Mouse (Mus musculus): ENCODE results near the gene Olfr516. TPM values are rescaled to one million over a fixed set of nuclear protein-coding genes. Genes with fewer than 3 reads are reported as not detected.
"Not testable (repeated sequence)": the region's sequence is repeated elsewhere in the genome, so short reads cannot be mapped to it uniquely, and the experiment has no call there.

Olfr516 gene
- total RNA-seq (2018; cell fraction: chromatin; rRNA removed), result not detected
- total RNA-seq (2018; cell fraction: cytosol; rRNA removed), result not detected
- total RNA-seq (2018; cell fraction: nucleus; rRNA removed), result not detected
- not detected in 3 replicates for polyA plus RNA-seq (2018)

DNA sequence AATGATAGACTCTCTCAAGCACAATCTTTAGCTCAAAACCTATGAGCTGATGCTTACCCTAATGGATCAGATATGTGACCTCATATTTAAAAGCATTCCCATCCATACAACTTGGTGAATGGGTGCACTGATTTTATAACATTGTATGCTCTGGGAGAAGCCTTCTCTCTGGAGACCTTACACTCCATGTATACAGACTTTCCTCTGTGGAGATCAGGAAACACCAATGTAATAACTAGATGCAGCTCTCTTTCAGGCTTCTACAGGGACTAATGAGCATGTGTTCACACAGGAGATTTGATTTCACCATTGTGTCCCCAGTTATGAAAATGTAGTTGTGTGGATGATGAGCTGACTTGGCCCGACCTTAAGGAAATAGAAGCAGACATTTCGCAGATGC lies at the start of gene Olfr516:
Olfr516 (minus strand) TSS at position 101 of the 400 bp plus-strand sequence.
- Histone ChIP-seq H3K27ac (no peak within 1 kb of the TSS), H3K36me3 (ENCODE audit: inconsistent target) (no peaks in the 10 kb centered on the region), H3K79me2 (ENCODE audit: inconsistent target) (no peaks in the 10 kb centered on the region), H3K4me3 (ENCODE audit: inconsistent target) (no peak within 1 kb of the TSS)
- 90% methylated on average over 2 of the region's 2 CpGs for WGBS (ENCODE audit: missing documents)

DNA sequence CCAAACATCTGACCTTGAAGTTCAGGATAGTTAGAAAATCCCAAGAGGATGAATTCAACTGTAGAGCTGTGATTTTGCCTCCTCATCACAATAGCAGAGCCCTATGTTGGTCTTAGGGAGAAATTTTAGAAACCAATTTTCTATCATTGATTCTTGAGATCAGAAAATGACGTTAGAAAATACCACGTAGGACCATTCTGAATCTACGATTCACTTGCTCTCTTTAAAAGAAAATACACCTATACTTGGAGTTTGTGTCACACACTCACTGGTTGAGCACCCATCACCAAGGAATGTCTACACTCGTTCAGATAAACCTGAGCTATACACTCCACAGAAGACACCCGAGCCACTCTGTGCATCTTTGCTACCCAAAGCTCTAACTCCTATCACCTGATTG lies 44.0 kb upstream of the Olfr516 start, which contains the start of gene Olfr519:
Olfr519 (minus strand) TSS at position 101 of the 400 bp plus-strand sequence.
- WGBS (ENCODE audit: missing documents), result 94% methylated on average over 5 of the region's 5 CpGs
- H3K27ac ChIP-seq, result no peak within 1 kb of the TSS
- no peaks in the 10 kb centered on the region for H3K79me2 ChIP-seq (ENCODE audit: inconsistent target)
- H3K4me3 ChIP-seq (ENCODE audit: inconsistent target), result no peak within 1 kb of the TSS
- no peaks in the 10 kb centered on the region for H3K36me3 ChIP-seq (ENCODE audit: inconsistent target)

DNA sequence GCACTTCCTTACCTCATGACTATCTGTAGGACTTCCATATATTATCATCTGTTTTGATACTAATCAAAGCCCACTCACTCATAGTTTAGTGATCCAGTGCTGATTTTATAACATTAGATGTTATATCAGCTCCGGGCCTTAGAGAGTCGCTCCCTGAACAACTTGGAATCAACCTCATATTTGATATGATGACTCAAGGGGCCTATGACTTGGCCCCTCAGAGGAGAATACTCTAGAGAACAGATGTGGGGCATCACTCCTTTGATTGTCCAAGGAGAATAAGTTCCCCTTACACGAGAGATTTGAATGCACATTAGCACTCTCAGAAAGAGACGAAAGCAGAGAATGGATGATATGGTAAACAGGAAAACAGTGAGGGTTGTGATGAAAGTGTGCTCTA lies 34.6 kb upstream of the Olfr516 start, which contains the start of gene Olfr518:
Olfr518 (minus strand) TSS at position 101 of the 400 bp plus-strand sequence.
- 72% methylated on average over 4 of the region's 4 CpGs for WGBS (ENCODE audit: missing documents)
- H3K27ac ChIP-seq, result no peak within 1 kb of the TSS
- H3K79me2 ChIP-seq (ENCODE audit: inconsistent target), result no peaks in the 10 kb centered on the region
- H3K4me3 ChIP-seq (ENCODE audit: inconsistent target), result no peak within 1 kb of the TSS
- no peaks in the 10 kb centered on the region for H3K36me3 ChIP-seq (ENCODE audit: inconsistent target)

DNA sequence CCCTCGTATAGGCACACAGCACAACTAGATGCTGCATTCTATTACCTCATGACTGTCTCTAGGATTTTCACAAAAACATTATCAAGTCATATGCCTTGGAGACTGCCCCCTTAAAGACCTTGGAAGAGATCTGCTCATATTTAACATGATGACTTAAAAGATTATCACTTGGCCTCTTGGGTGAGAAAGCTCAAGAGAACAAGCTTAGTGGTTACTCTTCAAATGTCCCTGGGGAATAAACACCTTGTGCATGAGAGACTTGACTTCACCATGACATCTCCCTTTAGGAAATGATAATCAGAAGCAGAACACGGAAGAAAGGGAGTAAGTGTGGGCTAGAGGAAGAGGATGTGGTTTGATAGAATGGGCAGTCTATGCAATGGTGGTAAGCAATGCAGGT lies 21.9 kb upstream of the Olfr516 start, which contains the start of gene Olfr517:
Olfr517 (minus strand) TSS at position 101 of the 400 bp plus-strand sequence.
- H3K79me2 ChIP-seq (ENCODE audit: inconsistent target), result no peaks in the 10 kb centered on the region
- no peaks in the 10 kb centered on the region for H3K36me3 ChIP-seq (ENCODE audit: inconsistent target)
- no peak within 1 kb of the TSS for H3K27ac ChIP-seq
- 59% methylated on average over 2 of the region's 2 CpGs for WGBS (ENCODE audit: missing documents)
- no peak within 1 kb of the TSS for H3K4me3 ChIP-seq (ENCODE audit: inconsistent target)

DNA sequence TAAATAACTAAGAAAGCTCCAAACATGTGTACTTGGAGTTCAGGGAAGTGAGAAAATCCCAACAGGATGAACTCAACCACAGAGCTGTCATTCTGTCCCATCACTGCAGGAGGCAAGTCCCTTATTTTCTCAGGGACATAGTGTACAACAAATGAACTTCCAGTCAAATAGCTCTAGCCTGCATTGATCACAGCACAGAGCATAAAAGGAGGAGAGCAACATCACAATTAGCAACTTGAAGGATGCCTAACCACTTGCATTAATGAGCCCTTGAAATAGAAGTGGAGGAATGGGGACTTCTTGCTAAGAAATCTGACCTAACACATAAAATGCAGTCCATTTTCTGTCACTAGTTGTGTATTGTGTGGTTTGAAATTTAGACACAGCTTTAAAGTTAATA lies 24.4 kb downstream of the Olfr516 start, which contains the start of gene Olfr514:
Olfr514 (minus strand) TSS at position 101 of the 400 bp plus-strand sequence.
- H3K79me2 ChIP-seq (ENCODE audit: inconsistent target), result no peaks in the 10 kb centered on the region
- no peak within 1 kb of the TSS for H3K27ac ChIP-seq
- no peak within 1 kb of the TSS for H3K4me3 ChIP-seq (ENCODE audit: inconsistent target)
- no peaks in the 10 kb centered on the region for H3K36me3 ChIP-seq (ENCODE audit: inconsistent target)

DNA sequence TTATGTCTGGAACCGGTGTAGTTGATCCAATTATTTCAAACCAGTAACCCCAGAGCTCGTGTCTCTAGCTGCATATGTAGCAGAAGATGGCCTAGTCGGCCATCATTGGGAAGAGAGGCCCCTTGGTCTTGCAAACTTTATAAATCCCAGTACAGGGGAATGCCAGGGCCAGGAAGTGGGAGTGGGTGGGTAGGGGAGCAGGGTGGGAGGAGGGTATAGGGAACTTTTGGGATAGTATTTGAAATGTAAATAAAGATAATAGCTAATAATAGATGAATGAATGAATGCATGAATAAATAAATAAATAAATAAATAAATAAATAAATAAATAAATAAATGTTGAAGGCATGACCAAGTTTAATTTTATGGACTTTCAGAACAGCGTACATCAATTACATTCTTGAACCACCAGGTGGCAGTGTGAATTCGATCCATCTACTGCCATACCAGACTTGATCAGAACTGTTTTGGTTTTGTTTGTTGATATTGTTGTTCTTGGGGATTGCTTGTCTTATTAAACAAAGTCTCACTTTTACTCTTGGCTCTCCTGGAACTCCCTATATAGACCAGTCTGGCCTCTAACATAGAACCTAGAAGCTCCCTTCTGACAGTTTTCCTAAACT lies 35.6 kb downstream of the Olfr516 start:
- not testable (repeated sequence) for H3K27ac ChIP-seq; H3K79me2 ChIP-seq (ENCODE audit: inconsistent target); H3K36me3 ChIP-seq (ENCODE audit: inconsistent target); H3K4me3 ChIP-seq (ENCODE audit: inconsistent target)
- 38% methylated on average over 5 of the region's 5 CpGs for WGBS (ENCODE audit: missing documents)

DNA sequence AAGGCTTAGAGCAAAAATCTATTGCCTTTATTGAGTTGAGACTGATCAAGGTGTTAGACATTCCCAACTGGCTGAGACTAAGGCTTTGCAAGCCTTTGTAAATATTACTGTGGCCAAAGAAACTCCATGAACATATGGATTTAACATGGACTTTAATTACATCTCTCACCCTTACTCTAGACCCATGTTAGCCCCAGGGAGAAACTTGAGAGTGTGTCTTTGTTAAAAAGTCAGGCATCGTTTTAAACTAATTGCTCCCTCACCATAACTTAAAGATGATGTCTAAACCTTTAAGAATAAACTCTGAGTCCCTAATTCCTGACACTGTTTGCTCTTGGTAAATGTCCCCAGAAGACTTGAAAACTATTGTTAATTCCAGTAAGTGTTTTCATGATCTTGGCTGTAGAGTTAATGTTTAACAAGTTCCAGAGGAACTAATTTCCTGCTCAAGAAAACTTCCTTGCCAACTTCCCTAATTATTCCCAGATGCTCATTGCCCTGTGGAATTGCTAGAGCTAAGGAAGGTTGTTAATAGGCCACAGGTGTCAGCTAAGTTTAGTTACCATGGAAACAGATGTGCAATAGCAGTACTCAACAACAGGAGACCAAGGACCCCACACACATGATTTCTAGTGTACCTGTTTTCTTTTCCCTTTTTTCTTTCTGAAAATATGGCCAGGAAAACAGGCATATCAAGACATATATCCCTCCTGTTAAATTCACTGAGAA lies 53.0 kb downstream of the Olfr516 start:
- H3K27ac ChIP-seq, result no peak overlapping the region
- no peak overlapping the region for H3K4me3 ChIP-seq (ENCODE audit: inconsistent target)
- no peaks in the 10 kb centered on the region for H3K79me2 ChIP-seq (ENCODE audit: inconsistent target)
- H3K36me3 ChIP-seq (ENCODE audit: inconsistent target), result no peaks in the 10 kb centered on the region
- 60% methylated on average over 1 of the region's 1 CpGs for WGBS (ENCODE audit: missing documents)

Other genes starting within 250 kb of the Olfr516 start
- gene Olfr506, start 239.7 kb downstream of the Olfr516 start, polyA plus RNA-seq (2018), result not detected in 3 replicates
- gene Olfr507, start 228.7 kb downstream of the Olfr516 start, polyA plus RNA-seq (2018), result not detected in 3 replicates
- not detected in 3 replicates for gene Olfr508, start 220.5 kb downstream of the Olfr516 start, polyA plus RNA-seq (2018)
- not detected in 3 replicates for gene Olfr509, start 198.6 kb downstream of the Olfr516 start, polyA plus RNA-seq (2018)
- gene Olfr510, start 184.1 kb downstream of the Olfr516 start, polyA plus RNA-seq (2018), result not detected in 3 replicates
- not detected in 3 replicates for gene Olfr512, start 137.2 kb downstream of the Olfr516 start, polyA plus RNA-seq (2018)
- gene Olfr513, start 99.6 kb downstream of the Olfr516 start, polyA plus RNA-seq (2018), result not detected in 3 replicates
- gene Olfr514, start 24.5 kb downstream of the Olfr516 start, polyA plus RNA-seq (2018), result not detected in 3 replicates
- not detected in 3 replicates for gene Olfr517, start 21.9 kb upstream of the Olfr516 start, polyA plus RNA-seq (2018)
- not detected in 3 replicates for gene Olfr518, start 34.5 kb upstream of the Olfr516 start, polyA plus RNA-seq (2018)
- not detected in 3 replicates for gene Olfr519, start 43.9 kb upstream of the Olfr516 start, polyA plus RNA-seq (2018)
- 0.69 to 1.6 TPM (median 1.4 TPM) in 3 replicates for gene Nlrp10, start 79.6 kb upstream of the Olfr516 start, polyA plus RNA-seq (2018)
- gene Eif3f, start 83.9 kb upstream of the Olfr516 start, polyA plus RNA-seq (2018), result 60.5 to 140 TPM (median 94.6 TPM) in 3 replicates
- not detected in 3 replicates for gene Tub, start 99.8 kb upstream of the Olfr516 start, polyA plus RNA-seq (2018)
- gene Ric3, start 232.8 kb upstream of the Olfr516 start, polyA plus RNA-seq (2018), result 0.25 to 0.26 TPM (median 0.26 TPM) in 3 replicates